Mouse (Mus musculus) frontal cortex, adult (tissue): Measurements from ENCODE around the gene Gm9046.
"Not testable (repeated sequence)": the region's sequence is repeated elsewhere in the genome, so short reads cannot be mapped to it uniquely, and the experiment has no call there.

ENCODE experiments used
- ATAC-seq: cut with Nextera tagmentation; 2 replicates; pipeline ENCODE4 v1.9.2; 2017; ENCODE audit warnings: mild to moderate bottlenecking, moderate library complexity, mixed read lengths; ENCODE audit not compliant: low TSS enrichment

Gm9046 gene

DNA sequence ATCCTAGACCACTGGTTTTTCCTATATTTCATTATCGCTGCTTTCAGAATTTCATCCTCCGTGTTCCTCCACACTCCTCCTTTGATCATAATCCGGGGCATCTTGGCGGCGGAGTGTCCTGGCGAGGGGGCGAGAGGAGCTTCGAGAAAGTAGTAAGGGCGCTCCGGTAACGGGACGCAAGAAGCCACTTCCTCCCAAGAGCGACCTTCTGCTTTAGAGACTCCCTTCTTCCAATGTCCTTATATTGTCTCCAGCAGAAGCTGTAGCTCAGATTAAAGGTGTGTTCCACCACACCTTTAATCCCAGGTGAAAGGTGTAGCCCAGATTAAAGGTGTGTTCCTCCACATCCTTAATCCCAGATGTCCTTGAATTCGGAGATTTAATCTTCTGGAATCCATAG lies at the start of gene Gm9046:
Gene Gm9046 (minus strand): TSS at position 101 of the 400 bp plus-strand sequence.
- not testable (repeated sequence) for ATAC-seq

GRCm38 (mm10) chr10:118370443-118370842 lies 27.4 kb upstream of the Gm9046 start:
- ATAC-seq = peak; percentile 99

GRCm38 (mm10) chr10:118369518-118369917 lies 26.5 kb upstream of the Gm9046 start:
- ATAC-seq = no peak

DNA sequence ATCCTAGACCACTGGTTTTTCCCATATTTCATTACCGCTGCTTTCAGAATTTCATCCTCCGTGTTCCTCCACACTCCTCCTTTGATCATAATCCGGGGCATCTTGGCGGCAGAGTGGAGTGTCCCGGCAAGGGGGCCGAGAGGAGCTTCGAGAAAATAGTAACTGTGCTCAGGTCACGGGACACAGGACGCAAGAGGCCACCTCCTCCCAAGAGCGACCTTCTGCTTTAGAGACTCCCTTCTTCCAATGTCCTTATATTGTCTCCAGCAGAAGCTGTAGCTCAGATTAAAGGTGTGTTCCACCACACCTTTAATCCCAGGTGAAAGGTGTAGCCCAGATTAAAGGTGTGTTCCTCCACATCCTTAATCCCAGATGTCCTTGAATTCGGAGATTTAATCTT lies 10.9 kb upstream of the Gm9046 start, which contains the start of gene Gm9049:
Gene Gm9049 (minus strand): TSS at position 101 of the 400 bp plus-strand sequence.
- ATAC-seq = not testable (repeated sequence)

DNA sequence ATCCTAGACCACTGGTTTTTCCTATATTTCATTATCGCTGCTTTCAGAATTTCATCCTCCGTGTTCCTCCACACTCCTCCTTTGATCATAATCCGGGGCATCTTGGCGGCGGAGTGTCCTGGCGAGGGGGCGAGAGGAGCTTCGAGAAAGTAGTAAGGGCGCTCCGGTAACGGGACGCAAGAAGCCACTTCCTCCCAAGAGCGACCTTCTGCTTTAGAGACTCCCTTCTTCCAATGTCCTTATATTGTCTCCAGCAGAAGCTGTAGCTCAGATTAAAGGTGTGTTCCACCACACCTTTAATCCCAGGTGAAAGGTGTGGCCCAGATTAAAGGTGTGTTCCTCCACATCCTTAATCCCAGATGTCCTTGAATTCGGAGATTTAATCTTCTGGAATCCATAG lies 5.5 kb upstream of the Gm9046 start, which contains the start of gene Gm9048:
Gene Gm9048 (minus strand): TSS at position 101 of the 400 bp plus-strand sequence.
- not testable (repeated sequence) for ATAC-seq

DNA sequence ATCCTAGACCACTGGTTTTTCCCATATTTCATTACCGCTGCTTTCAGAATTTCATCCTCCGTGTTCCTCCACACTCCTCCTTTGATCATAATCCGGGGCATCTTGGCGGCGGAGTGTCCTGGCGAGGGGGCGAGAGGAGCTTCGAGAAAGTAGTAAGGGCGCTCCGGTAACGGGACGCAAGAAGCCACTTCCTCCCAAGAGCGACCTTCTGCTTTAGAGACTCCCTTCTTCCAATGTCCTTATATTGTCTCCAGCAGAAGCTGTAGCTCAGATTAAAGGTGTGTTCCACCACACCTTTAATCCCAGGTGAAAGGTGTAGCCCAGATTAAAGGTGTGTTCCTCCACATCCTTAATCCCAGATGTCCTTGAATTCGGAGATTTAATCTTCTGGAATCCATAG lies 5.3 kb downstream of the Gm9046 start, which contains the start of gene Gm9045:
Gene Gm9045 (minus strand): TSS at position 101 of the 400 bp plus-strand sequence.
- ATAC-seq = not testable (repeated sequence)

GRCm38 (mm10) chr10:118332308-118332707 lies 10.7 kb downstream of the Gm9046 start, which contains the start of gene Gm9044:
Gene Gm9044, minus strand, starts transcription at chr10:118332408.
- ATAC-seq = not testable (repeated sequence)

DNA sequence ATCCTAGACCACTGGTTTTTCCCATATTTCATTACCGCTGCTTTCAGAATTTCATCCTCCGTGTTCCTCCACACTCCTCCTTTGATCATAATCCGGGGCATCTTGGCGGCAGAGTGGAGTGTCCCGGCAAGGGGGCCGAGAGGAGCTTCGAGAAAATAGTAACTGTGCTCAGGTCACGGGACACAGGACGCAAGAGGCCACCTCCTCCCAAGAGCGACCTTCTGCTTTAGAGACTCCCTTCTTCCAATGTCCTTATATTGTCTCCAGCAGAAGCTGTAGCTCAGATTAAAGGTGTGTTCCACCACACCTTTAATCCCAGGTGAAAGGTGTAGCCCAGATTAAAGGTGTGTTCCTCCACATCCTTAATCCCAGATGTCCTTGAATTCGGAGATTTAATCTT lies 16.2 kb downstream of the Gm9046 start, which contains the start of gene Gm9040:
Gene Gm9040 (minus strand): TSS at position 101 of the 400 bp plus-strand sequence.
- ATAC-seq = not testable (repeated sequence)

GRCm38 (mm10) chr10:118319024-118319423 lies 24.0 kb downstream of the Gm9046 start:
- no peak for ATAC-seq

DNA sequence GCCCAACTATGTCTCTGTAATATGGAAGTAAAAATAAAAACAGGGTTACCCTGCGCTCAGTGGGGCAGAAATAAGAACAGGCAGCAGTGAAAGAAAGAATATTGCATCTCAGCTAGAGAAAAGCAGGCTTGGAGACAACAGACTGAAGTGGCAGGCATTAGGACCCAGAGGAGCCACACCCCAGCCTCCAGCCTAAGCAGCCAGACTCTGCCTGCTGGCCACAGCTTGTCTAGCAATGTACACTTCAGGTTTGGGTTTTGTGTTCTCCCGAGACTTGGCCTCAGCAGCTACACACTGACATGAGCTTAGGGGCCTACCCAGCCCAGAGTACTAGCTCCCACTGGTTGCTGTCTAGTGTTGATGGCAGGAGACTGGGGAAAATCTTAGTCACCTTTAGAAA lies 40.9 kb downstream of the Gm9046 start:
- ATAC-seq = not testable (repeated sequence)

- no peak for ATAC-seq
Observed at GRCm38 (mm10) chr10:118294938-118295337, 48.1 kb downstream of the Gm9046 start, which contains the start of gene Iltifb. Gene Iltifb, minus strand, starts transcription at chr10:118295038.
